Comparison of ENCODE assay signal across 8 mouse cellular contexts in genomic region chr1:165132187-165132877, GRCm38 (mm10). TPM values are rescaled to one million over a fixed set of nuclear protein-coding genes. Genes with fewer than 3 reads are reported as not detected.
DNase-seq lines count a peak whose midpoint lies in the region; ATAC-seq and TF ChIP-seq lines count a peak whose summit lies in the region.

No protein-coding gene starts in this region.

- 77% methylated on average over 14 of the region's 14 CpGs for WGBS in limb, embryonic 14.5 days

- peak; percentile 91 for TF ChIP-seq CTCF in Patski (IDR thresholded peaks at IDR 0.05)

- H3K36me3 ChIP-seq in limb, embryonic 14.5 days (ENCODE audit: control insufficient read depth, insufficient read depth, low read length): no peaks in the 10 kb centered on the region

- no peak for TF ChIP-seq POLR2A in limb, embryonic 14.5 days (IDR thresholded peaks at IDR 0.05; ENCODE audit: borderline replicate concordance, extremely low read depth, insufficient read depth, insufficient read length)

- no peak overlapping the region for H3K9ac ChIP-seq in limb, embryonic 14.5 days (ENCODE audit: low read depth, low read length, severe bottlenecking)

- no peak overlapping the region for H3K4me2 ChIP-seq in limb, embryonic 14.5 days (replicated peaks; ENCODE audit: low read depth, low read length, severe bottlenecking)

- H3K9me3 ChIP-seq in limb, embryonic 14.5 days (ENCODE audit: control insufficient read depth, low read length): no peaks in the 10 kb centered on the region

- in situ Hi-C loops in Patski (cut with MboI; ENCODE audit: low pct_unique_long_range_greater_than_20kb): no loop called here

- no peak for ATAC-seq in Patski
- ATAC-seq in limb, embryonic 14.5 days (ENCODE audit: low FRiP score, low read depth): no peak; the same call in 1 of the 2 replicates

- no peaks in the 10 kb centered on the region for H3K4me1 ChIP-seq in limb, embryonic 14.5 days (ENCODE audit: control insufficient read depth, insufficient read depth, low read length)

- DNase-seq in 3134 (ENCODE audit: extremely low read depth, insufficient read length, low spot score) (peak; percentile 35), Patski (ENCODE audit: low read depth, low spot score) (no peak)
- DNase-seq in cerebellum, postnatal 14 days: peak; percentile 77 to 84
- DNase-seq in frontal cortex, postnatal 25 days (ENCODE audit: low spot score in 2 of 2): peak; percentile 88 to 93
- peak; percentile 55 to 88 for DNase-seq in kidney, adult 8-10 months
- peak; percentile 59 for DNase-seq in limb, embryonic 14.5 days (ENCODE audit: low spot score)
- peak; percentile 86 for DNase-seq in naive thymus-derived CD4-positive, alpha-beta T cell, adult 2 months (ENCODE audit: low read depth)
- DNase-seq in telencephalon, adult 2 months (ENCODE audit: low read depth, low spot score): peak; percentile 85

- H3K27ac ChIP-seq in limb, embryonic 14.5 days (replicated peaks; ENCODE audit: low read depth, low read length): no peak overlapping the region

- POLR2A ChIA-PET in Patski (lab: Charles Lee): interaction anchor here (1.4 kb wide), 1 partner anchor 11 kb away, joined by 3 read pairs; no protein-coding TSS in a partner anchor

- CTCF ChIA-PET in Patski (lab: Charles Lee): interaction anchor here (0.7 to 3.5 kb wide), 15 partner anchors 9 to 816 kb away, joined by 3 to 18 read pairs (median 4); no protein-coding TSS in a partner anchor

- peaks cover 6% of the 10 kb centered on the region for H3K27me3 ChIP-seq in Patski
- H3K27me3 ChIP-seq in limb, embryonic 14.5 days (ENCODE audit: control insufficient read depth, insufficient read depth, low read length): no peaks in the 10 kb centered on the region

- H3K4me3 ChIP-seq in limb, embryonic 14.5 days (replicated peaks; ENCODE audit: low read length): no peak overlapping the region

RNA-seq across cellular contexts. Expression of gene Tbx19, which starts 28.2 kb away (rescaled TPM):
- not detected for polyA plus RNA-seq in Patski (2021)
- not detected in 2 replicates for polyA plus RNA-seq in limb, embryonic 14.5 days (2012; rRNA removed)
- polyA plus RNA-seq in limb, embryonic 14.5 days (2014; fragmentation: Nextera tagmentation; extraction: Ambion mirVana): not detected in 2 replicates
